Mouse (Mus musculus): ENCODE data around the gene Cbx2. TPM values are rescaled to one million over a fixed set of nuclear protein-coding genes. Genes with fewer than 3 reads are reported as not detected.

Cbx2 gene
- polyA plus RNA-seq, 1 experiment from 2014 or later, result 81.0 TPM

- H3K36me3 ChIP-seq, result no peaks in the 10 kb centered on the region
- peak overlapping the region; percentile 69 for H3K4me2 ChIP-seq (replicated peaks)
- 3% methylated on average over 47 of the region's 47 CpGs for WGBS
- ATAC-seq (ENCODE audit: low FRiP score, low read depth), result no peak
- H3K4me1 ChIP-seq, result peaks cover 67% of the 10 kb centered on the region
- peak overlapping the region; percentile 63 for H3K9ac ChIP-seq (replicated peaks)
- H3K9me3 ChIP-seq, result no peaks in the 10 kb centered on the region
- peak overlapping the region; percentile 88 for H3K27ac ChIP-seq (replicated peaks)
- H3K4me3 ChIP-seq, result peak overlapping the region; percentile 61
- H3K27me3 ChIP-seq, result peaks cover 94% of the 10 kb centered on the region
These were observed 31.9 kb downstream of the Cbx2 start for GRCm38 (mm10) chr11:119054351-119055345.

- no peak for ATAC-seq (ENCODE audit: low FRiP score, low read depth)
- WGBS, result 2% methylated on average over 31 of the region's 32 CpGs
These were observed 32.9 kb downstream of the Cbx2 start for GRCm38 (mm10) chr11:119055571-119056131.

GRCm38 (mm10) chr11:119056301-119057211 is 33.8 kb downstream of the Cbx2 start:
- H3K36me3 ChIP-seq, result no peaks in the 10 kb centered on the region
- H3K4me3 ChIP-seq, result peak overlapping the region; percentile 61
- H3K9me3 ChIP-seq, result no peaks in the 10 kb centered on the region
- H3K27ac ChIP-seq (replicated peaks), result peak overlapping the region; percentile 80
- H3K4me1 ChIP-seq, result peaks cover 67% of the 10 kb centered on the region
- peaks cover 94% of the 10 kb centered on the region for H3K27me3 ChIP-seq
- under 1% methylated on average over 61 of the region's 65 CpGs for WGBS
- ATAC-seq (ENCODE audit: low FRiP score, low read depth), result peak; percentile 17; the same call in 1 of the 2 replicates
- peak overlapping the region; percentile 97 for H3K4me2 ChIP-seq (replicated peaks)
- peak overlapping the region; percentile 94 for H3K9ac ChIP-seq (replicated peaks)

More at GRCm38 (mm10) chr11:119055571-119056131, 32.9 kb downstream of the Cbx2 start:
- Histone ChIP-seq H3K9me3 (no peaks in the 10 kb centered on the region), H3K27me3 (peaks cover 94% of the 10 kb centered on the region), H3K4me3 (peak overlapping the region; percentile 61), H3K36me3 (no peaks in the 10 kb centered on the region), H3K4me2 (replicated peaks) (peak overlapping the region; percentile 97), H3K27ac (replicated peaks) (no peak overlapping the region), H3K4me1 (peaks cover 67% of the 10 kb centered on the region), H3K9ac (replicated peaks) (peak overlapping the region; percentile 35; the same call in 1 of the 2 replicates)

DNA sequence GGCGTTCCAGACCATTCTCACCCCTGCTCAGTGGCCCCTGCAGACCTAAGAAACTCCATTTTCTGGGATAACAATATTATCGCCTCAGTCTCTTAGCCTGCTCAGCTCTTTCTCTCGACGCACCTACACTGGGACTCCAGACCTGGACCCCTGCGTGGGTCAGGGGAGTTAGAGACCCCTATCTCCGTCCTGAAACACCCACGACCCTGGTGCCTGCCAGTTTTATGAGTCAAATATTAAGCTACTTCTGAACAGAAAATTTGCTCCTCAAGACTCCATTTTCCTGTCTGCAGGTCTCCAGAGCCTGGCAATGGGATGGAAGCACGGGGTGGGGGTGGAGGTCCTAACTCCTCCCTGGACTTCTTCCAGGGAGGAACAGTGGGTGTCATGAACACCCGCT is 34.5 kb downstream of the Cbx2 start:
- ATAC-seq (ENCODE audit: low FRiP score, low read depth), result no peak
- no peaks in the 10 kb centered on the region for H3K9me3 ChIP-seq
- peak overlapping the region; percentile 97 for H3K4me2 ChIP-seq (replicated peaks)
- H3K36me3 ChIP-seq, result no peaks in the 10 kb centered on the region
- H3K4me3 ChIP-seq, result peak overlapping the region; percentile 61
- H3K27me3 ChIP-seq, result peaks cover 94% of the 10 kb centered on the region
- peaks cover 60% of the 10 kb centered on the region for H3K4me1 ChIP-seq
- WGBS, result 2% methylated on average over 9 of the region's 9 CpGs
- H3K9ac ChIP-seq (replicated peaks), result peak overlapping the region; percentile 94; the same call in 1 of the 2 replicates
- 0 out of 2 replicates have a peak overlapping the region, but pooled peaks have one; percentile 80 for H3K27ac ChIP-seq (replicated peaks)

GRCm38 (mm10) chr11:119058041-119058995 is 35.6 kb downstream of the Cbx2 start:
- peaks cover 92% of the 10 kb centered on the region for H3K27me3 ChIP-seq
- H3K4me3 ChIP-seq, result peak overlapping the region; percentile 22
- peak overlapping the region; percentile 29; the same call in 1 of the 2 replicates for H3K9ac ChIP-seq (replicated peaks)
- no peaks in the 10 kb centered on the region for H3K9me3 ChIP-seq
- WGBS, result 3% methylated on average over 58 of the region's 58 CpGs
- no peaks in the 10 kb centered on the region for H3K36me3 ChIP-seq
- peak overlapping the region; percentile 38 for H3K4me2 ChIP-seq (replicated peaks)
- no peak overlapping the region for H3K27ac ChIP-seq (replicated peaks)
- ATAC-seq (ENCODE audit: low FRiP score, low read depth), result no peak
- H3K4me1 ChIP-seq, result peaks cover 51% of the 10 kb centered on the region

DNA sequence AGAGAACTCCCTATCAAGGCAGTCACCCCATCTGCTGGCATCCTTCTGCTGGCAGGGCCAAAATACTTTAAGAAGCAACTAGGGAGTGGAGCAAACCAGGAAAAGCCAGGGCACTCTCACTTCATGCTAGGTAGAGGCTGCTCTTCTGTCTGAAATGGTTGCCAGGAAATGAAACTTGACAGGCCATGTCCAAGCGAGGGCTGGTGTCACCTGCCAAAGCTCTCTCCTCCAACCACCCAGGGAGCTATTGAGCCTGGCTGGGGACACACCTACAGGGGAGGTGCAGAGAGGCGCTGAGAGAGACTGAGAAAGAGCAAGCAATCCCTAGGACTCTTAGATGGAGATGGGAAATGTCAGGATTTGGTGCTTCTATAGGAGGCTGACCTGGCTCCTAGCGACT is 36.5 kb downstream of the Cbx2 start:
- H3K9ac ChIP-seq (replicated peaks), result no peak overlapping the region
- H3K9me3 ChIP-seq, result no peaks in the 10 kb centered on the region
- H3K4me1 ChIP-seq, result peaks cover 41% of the 10 kb centered on the region
- no peak for ATAC-seq (ENCODE audit: low FRiP score, low read depth)
- H3K4me2 ChIP-seq (replicated peaks), result no peak overlapping the region
- peaks cover 91% of the 10 kb centered on the region for H3K27me3 ChIP-seq
- WGBS, result 7% methylated on average over 3 of the region's 3 CpGs
- H3K36me3 ChIP-seq, result no peaks in the 10 kb centered on the region
- H3K27ac ChIP-seq (replicated peaks), result no peak overlapping the region
- no peak overlapping the region for H3K4me3 ChIP-seq

GRCm38 (mm10) chr11:119066841-119067240 is 44.1 kb downstream of the Cbx2 start:
- WGBS, result 66% methylated on average over 8 of the region's 8 CpGs
- H3K4me2 ChIP-seq (replicated peaks), result no peak overlapping the region
- peaks cover 41% of the 10 kb centered on the region for H3K27me3 ChIP-seq
- H3K4me3 ChIP-seq, result no peak overlapping the region
- H3K27ac ChIP-seq (replicated peaks), result no peak overlapping the region
- 0 out of 2 replicates have a peak, but pooled peaks cover 2% of the 10 kb centered on the region for H3K4me1 ChIP-seq
- ATAC-seq (ENCODE audit: low FRiP score, low read depth), result no peak
- no peaks in the 10 kb centered on the region for H3K9me3 ChIP-seq
- H3K36me3 ChIP-seq, result no peaks in the 10 kb centered on the region
- H3K9ac ChIP-seq (replicated peaks), result no peak overlapping the region

GRCm38 (mm10) chr11:119072239-119072638 is 49.5 kb downstream of the Cbx2 start:
- no peak for ATAC-seq (ENCODE audit: low FRiP score, low read depth)
- WGBS, result 83% methylated on average over 7 of the region's 7 CpGs
- no peak overlapping the region; the same call in 1 of the 2 replicates for H3K9ac ChIP-seq (replicated peaks)

DNA sequence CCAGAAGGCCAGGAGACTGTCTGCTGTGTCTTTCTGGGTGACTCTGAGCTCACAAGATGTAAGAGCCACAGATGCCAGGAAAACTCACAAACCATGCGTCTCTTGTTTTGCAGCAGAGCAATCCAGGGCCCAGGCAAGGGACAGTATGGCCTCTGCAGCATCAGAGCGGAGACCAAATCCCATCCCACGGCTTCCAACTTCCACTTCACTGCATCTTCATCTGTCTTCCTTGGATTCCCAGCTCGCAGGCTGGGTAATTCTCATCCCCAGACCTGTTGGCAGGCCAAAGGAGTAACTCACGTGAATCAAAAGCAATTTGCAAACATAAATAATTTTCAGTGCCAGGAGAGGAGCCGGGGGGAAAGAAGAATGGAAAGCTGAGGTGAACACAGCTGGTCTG is 50.2 kb downstream of the Cbx2 start:
- 64% methylated on average over 6 of the region's 6 CpGs for whole genome bisulfite sequencing
- H3K9me3 ChIP-seq, result no peaks in the 10 kb centered on the region
- H3K27ac ChIP-seq (replicated peaks), result no peak overlapping the region
- H3K27me3 ChIP-seq, result peaks cover 30% of the 10 kb centered on the region
- no peak overlapping the region for H3K4me3 ChIP-seq
- ATAC-seq (ENCODE audit: low FRiP score, low read depth), result no peak
- H3K9ac ChIP-seq (replicated peaks), result no peak overlapping the region
- H3K4me1 ChIP-seq, result peaks cover 6% of the 10 kb centered on the region
- H3K36me3 ChIP-seq, result no peaks in the 10 kb centered on the region
- no peak overlapping the region for H3K4me2 ChIP-seq (replicated peaks)

More at GRCm38 (mm10) chr11:119072239-119072638, 49.5 kb downstream of the Cbx2 start:
- H3K4me1 ChIP-seq, result 0 out of 2 replicates have a peak, but pooled peaks cover 3% of the 10 kb centered on the region
- no peaks in the 10 kb centered on the region for H3K9me3 ChIP-seq
- no peak overlapping the region for H3K27ac ChIP-seq (replicated peaks)
- no peak overlapping the region for H3K4me2 ChIP-seq (replicated peaks)
- H3K4me3 ChIP-seq, result no peak overlapping the region
- H3K36me3 ChIP-seq, result no peaks in the 10 kb centered on the region
- peaks cover 30% of the 10 kb centered on the region for H3K27me3 ChIP-seq

GRCm38 (mm10) chr11:119073876-119074433 is 51.2 kb downstream of the Cbx2 start:
- WGBS, result 66% methylated on average over 6 of the region's 6 CpGs
- H3K36me3 ChIP-seq, result no peaks in the 10 kb centered on the region
- peaks cover 30% of the 10 kb centered on the region for H3K27me3 ChIP-seq

More at GRCm38 (mm10) chr11:119073876-119074433, 51.2 kb downstream of the Cbx2 start:
- H3K4me1 ChIP-seq, result peaks cover 15% of the 10 kb centered on the region
- ATAC-seq (ENCODE audit: low FRiP score, low read depth), result no peak
- H3K9me3 ChIP-seq, result no peaks in the 10 kb centered on the region
- no peak overlapping the region for H3K9ac ChIP-seq (replicated peaks)
- H3K27ac ChIP-seq (replicated peaks), result no peak overlapping the region
- no peak overlapping the region for H3K4me2 ChIP-seq (replicated peaks)
- no peak overlapping the region for H3K4me3 ChIP-seq
